Mouse (Mus musculus) intestine, embryonic 16.5 days (tissue): ENCODE measurements around the gene Fam53b. TPM values are rescaled to one million over a fixed set of nuclear protein-coding genes. Genes with fewer than 3 reads are reported as not detected.
A peak's percentile ranks its signal among the peaks of the same experiment; 100 is the strongest.

Experiments used
- ATAC-seq: fragments of 200-750 bp; cut with Nextera tagmentation; 2 replicates; pipeline ENCODE4 v1.8.0; 2017; ENCODE audit warnings: moderate TSS enrichment, moderate library complexity
- H3K27ac ChIP-seq: fragments of 300-500 bp; sonication (generic); 2 replicates; pipeline ENCODE4 v1.5.1; 2014; ENCODE audit warnings: mild to moderate bottlenecking, low read length
- H3K27me3 ChIP-seq: fragments of 300-500 bp; sonication (generic); replicated peaks from 2 replicates; pipeline ENCODE4 v1.6.1; 2014; ENCODE audit warnings: low read length, control low read depth, mixed read lengths; ENCODE audit not compliant: control insufficient read depth, insufficient read depth
- H3K36me3 ChIP-seq: fragments of 300-500 bp; sonication (generic); 2 replicates; pipeline ENCODE4 v1.6.1; 2014; ENCODE audit warnings: low read length, control low read depth; ENCODE audit not compliant: control insufficient read depth, insufficient read depth
- H3K4me1 ChIP-seq: fragments of 300-500 bp; sonication (generic); 2 replicates; pipeline ENCODE4 v1.6.1; 2014; ENCODE audit warnings: low read length, control low read depth, mixed read lengths; ENCODE audit not compliant: control insufficient read depth, insufficient read depth
- H3K4me2 ChIP-seq: fragments of 300-500 bp; sonication (generic); 2 replicates; pipeline ENCODE4 v1.6.1; 2014; ENCODE audit warnings: low read depth, low read length, control low read depth
- H3K4me3 ChIP-seq: fragments of 300-500 bp; sonication (generic); 2 replicates; pipeline ENCODE4 v1.5.1; 2014; ENCODE audit warnings: mild to moderate bottlenecking, low read length
- H3K9ac ChIP-seq: fragments of 300-500 bp; sonication (generic); 2 replicates; pipeline ENCODE4 v1.6.1; 2014; ENCODE audit warnings: low read depth, low read length
- H3K9me3 ChIP-seq: fragments of 300-500 bp; sonication (generic); 2 replicates; pipeline ENCODE4 v1.6.1; 2016; ENCODE audit warnings: low read length, control low read depth; ENCODE audit not compliant: control insufficient read depth
- WGBS: fragments of 180-500 bp; shearing (Covaris S2); extraction: QIAGEN DNeasy Blood & Tissue Kit; methylation state at CpG from one replicate; pipeline ENCODE4 v1.1.7; 2014; 5-methylcytosine and 5-hydroxymethylcytosine counted together
- polyA plus RNA-seq: library from polyadenylated mRNA; unstranded; fragments of >200 nt; fragmentation: Nextera tagmentation; extraction: Ambion mirVana; gene quantifications from 2 replicates; pipeline ENCODE4 v1.2.1, GENCODE M21; 2015

Gene Fam53b
- polyA plus RNA-seq, 1 experiment from 2014 or later, result 22.2 TPM

- Histone ChIP-seq H3K27ac (no peak overlapping the region), H3K27me3 (no peaks in the 10 kb centered on the region), H3K4me3 (no peak overlapping the region), H3K9me3 (no peaks in the 10 kb centered on the region), H3K9ac (no peak overlapping the region; the same call in 1 of the 2 replicates), H3K4me1 (peaks cover 17% of the 10 kb centered on the region), H3K36me3 (no peaks in the 10 kb centered on the region), H3K4me2 (no peak overlapping the region)
- 73% methylated on average over 4 of the region's 4 CpGs for WGBS
- peak; percentile 77 for ATAC-seq
Observed at GRCm38 (mm10) chr7:132729093-132729831, 84.4 kb downstream of the Fam53b start.

- Histone ChIP-seq H3K9ac (no peak overlapping the region), H3K36me3 (no peaks in the 10 kb centered on the region), H3K4me2 (no peak overlapping the region), H3K4me3 (no peak overlapping the region), H3K4me1 (peaks cover 8% of the 10 kb centered on the region), H3K27me3 (no peaks in the 10 kb centered on the region), H3K9me3 (no peaks in the 10 kb centered on the region), H3K27ac (peak overlapping the region; percentile 16; the same call in 1 of the 2 replicates)
- ATAC-seq, result no peak
- 60% methylated on average over 13 of the region's 13 CpGs for WGBS
Observed at GRCm38 (mm10) chr7:132726106-132726861, 87.4 kb downstream of the Fam53b start.

DNA sequence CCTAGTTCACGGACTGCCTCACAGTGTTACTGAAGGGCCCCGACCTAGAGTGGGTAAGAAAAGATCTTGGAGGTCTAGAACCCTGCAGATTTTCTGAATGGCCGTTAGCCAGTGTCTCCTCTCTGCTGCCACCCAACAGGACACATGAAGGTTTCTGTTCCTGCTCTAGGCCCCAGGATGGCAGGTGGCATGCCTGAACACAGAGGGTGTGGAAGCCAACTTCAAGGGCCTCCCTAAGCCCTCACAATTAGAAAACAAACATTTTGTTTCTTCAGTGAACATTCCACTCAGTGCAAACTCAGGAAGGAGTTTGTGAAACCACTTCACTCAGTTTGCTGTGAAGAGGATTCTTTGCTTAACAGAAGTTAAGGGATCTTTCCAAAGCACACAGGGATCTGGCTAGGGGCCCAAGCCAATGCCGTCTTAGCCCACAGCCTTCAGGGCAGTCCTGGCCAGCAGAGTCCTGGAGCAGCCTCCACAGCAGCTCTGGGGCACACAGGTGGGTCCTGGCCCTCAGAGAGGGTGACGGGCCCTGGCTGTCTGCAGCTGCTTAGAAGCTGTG lies 89.1 kb downstream of the Fam53b start:
- H3K4me1 ChIP-seq, result peaks cover 4% of the 10 kb centered on the region
- no peak overlapping the region for H3K4me2 ChIP-seq
- H3K27me3 ChIP-seq, result no peaks in the 10 kb centered on the region
- no peak overlapping the region for H3K27ac ChIP-seq
- 85% methylated on average over 5 of the region's 5 CpGs for WGBS
- no peak overlapping the region for H3K9ac ChIP-seq
- H3K36me3 ChIP-seq, result no peaks in the 10 kb centered on the region
- H3K4me3 ChIP-seq, result no peak overlapping the region
- ATAC-seq, result no peak
- H3K9me3 ChIP-seq, result no peaks in the 10 kb centered on the region

GRCm38 (mm10) chr7:132723906-132724305 lies 89.8 kb downstream of the Fam53b start:
- Histone ChIP-seq H3K27ac (no peak overlapping the region), H3K9ac (no peak overlapping the region), H3K9me3 (no peaks in the 10 kb centered on the region), H3K4me3 (no peak overlapping the region), H3K4me2 (no peak overlapping the region), H3K36me3 (no peaks in the 10 kb centered on the region), H3K27me3 (no peaks in the 10 kb centered on the region), H3K4me1 (no peaks in the 10 kb centered on the region; the same call in 1 of the 2 replicates)
- WGBS, result 87% methylated on average over 11 of the region's 11 CpGs
- peak; percentile 59 for ATAC-seq

GRCm38 (mm10) chr7:132722401-132723370 lies 91.0 kb downstream of the Fam53b start:
- H3K4me1 ChIP-seq, result no peaks in the 10 kb centered on the region; the same call in 1 of the 2 replicates
- no peak overlapping the region for H3K27ac ChIP-seq
- H3K36me3 ChIP-seq, result no peaks in the 10 kb centered on the region
- no peaks in the 10 kb centered on the region for H3K9me3 ChIP-seq
- no peak for ATAC-seq
- H3K4me3 ChIP-seq, result no peak overlapping the region
- H3K27me3 ChIP-seq, result no peaks in the 10 kb centered on the region
- 89% methylated on average over 12 of the region's 12 CpGs for WGBS
- no peak overlapping the region for H3K4me2 ChIP-seq
- no peak overlapping the region for H3K9ac ChIP-seq

GRCm38 (mm10) chr7:132720562-132720961 lies 93.1 kb downstream of the Fam53b start:
- Histone ChIP-seq H3K9ac (no peak overlapping the region), H3K4me2 (no peak overlapping the region), H3K36me3 (peaks cover 2% of the 10 kb centered on the region; the same call in 1 of the 2 replicates), H3K4me1 (no peaks in the 10 kb centered on the region), H3K4me3 (no peak overlapping the region), H3K27me3 (no peaks in the 10 kb centered on the region), H3K9me3 (no peaks in the 10 kb centered on the region), H3K27ac (no peak overlapping the region)
- ATAC-seq, result no peak
- 80% methylated on average over 8 of the region's 8 CpGs for WGBS

DNA sequence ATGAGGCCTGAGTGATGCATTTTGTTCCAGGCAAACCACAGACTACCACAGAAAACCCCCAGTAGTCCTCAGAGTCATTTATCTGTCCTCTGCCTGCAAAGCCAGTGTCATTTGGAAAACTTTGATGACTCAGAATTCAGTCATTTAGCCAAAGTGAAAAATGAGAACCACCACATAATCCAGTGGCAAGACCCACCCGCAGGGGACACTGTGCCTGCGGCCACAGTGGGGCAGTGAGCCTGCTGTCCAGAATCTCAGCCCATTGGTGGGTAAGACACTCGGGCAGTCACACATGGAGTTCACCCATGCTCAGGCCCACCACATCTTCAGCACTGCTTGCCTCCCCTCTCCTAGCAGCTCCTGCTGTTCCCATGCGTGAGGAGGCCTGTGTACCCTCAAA lies 94.1 kb downstream of the Fam53b start:
- no peak for ATAC-seq
- Histone ChIP-seq H3K27me3 (no peaks in the 10 kb centered on the region), H3K9me3 (no peaks in the 10 kb centered on the region), H3K4me2 (no peak overlapping the region), H3K36me3 (peaks cover 4% of the 10 kb centered on the region; the same call in 1 of the 2 replicates), H3K4me3 (no peak overlapping the region), H3K9ac (no peak overlapping the region), H3K4me1 (peaks cover 7% of the 10 kb centered on the region), H3K27ac (no peak overlapping the region)
- 82% methylated on average over 4 of the region's 4 CpGs for WGBS

DNA sequence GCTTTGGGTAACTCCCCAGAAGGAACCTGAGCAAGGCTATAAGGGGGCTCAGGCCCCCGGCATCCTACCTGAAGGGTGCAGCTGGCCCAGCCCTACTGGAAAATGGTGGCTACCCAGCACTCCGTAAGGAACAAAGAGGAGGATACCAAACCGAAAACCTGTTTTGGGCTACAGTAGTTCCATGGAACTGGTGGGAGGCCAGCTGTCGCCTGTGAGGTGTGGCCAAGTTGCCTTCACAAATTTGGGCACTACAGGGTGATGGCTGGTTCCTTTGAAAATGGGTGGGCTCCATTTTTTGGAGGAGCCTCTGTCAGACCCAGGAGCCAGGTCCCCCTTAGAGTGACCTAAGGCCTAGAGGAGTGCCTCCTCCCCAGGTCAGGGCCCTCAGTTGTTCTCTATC lies 98.4 kb downstream of the Fam53b start:
- Histone ChIP-seq H3K4me3 (no peak overlapping the region), H3K9me3 (no peaks in the 10 kb centered on the region), H3K9ac (0 out of 2 replicates have a peak overlapping the region, but pooled peaks have one; percentile 1), H3K27ac (0 out of 2 replicates have a peak overlapping the region, but pooled peaks have one; percentile 86), H3K4me2 (no peak overlapping the region), H3K36me3 (peaks cover 4% of the 10 kb centered on the region; the same call in 1 of the 2 replicates), H3K27me3 (no peaks in the 10 kb centered on the region), H3K4me1 (peaks cover 37% of the 10 kb centered on the region)
- no peak for ATAC-seq
- WGBS, result 95% methylated on average over 4 of the region's 4 CpGs
